Mouse (Mus musculus): ENCODE results near the gene Cadm2.

- TF ChIP-seq GATA1 (IDR thresholded peaks at IDR 0.05; ENCODE audit: borderline replicate concordance, low read length) (no peak), FLI1 (IDR thresholded peaks at IDR 0.05; ENCODE audit: low read length) (no peak)
Measured at GRCm38 (mm10) chr16:67617256-67617655, 3.5 kb downstream of the Cadm2 start.
